16 mouse cellular contexts compared by ENCODE assay signal in the genomic region with DNA sequence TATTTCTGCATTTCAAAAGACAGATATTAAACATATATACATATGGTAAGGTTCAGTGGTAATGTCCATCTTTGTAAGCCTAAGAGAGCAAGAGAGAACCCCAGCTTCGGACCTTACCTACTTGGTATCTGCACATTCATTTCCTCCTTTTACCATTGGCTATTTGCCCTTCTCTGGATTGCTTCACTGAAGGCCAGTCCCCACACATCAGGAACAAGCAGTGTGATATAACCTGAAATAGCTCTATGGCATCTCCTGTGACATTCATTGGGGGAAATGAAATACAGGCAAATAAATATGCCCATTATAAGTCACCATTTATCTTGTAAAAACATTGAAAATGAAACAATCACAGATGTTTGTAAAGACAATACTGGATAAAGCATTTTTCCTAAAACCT. TPM values are rescaled to one million over a fixed set of nuclear protein-coding genes. Genes with fewer than 3 reads are reported as not detected.
A peak's percentile ranks its signal among the peaks of the same experiment; 100 is the strongest.
DNase-seq lines count a peak whose midpoint lies in the region; ATAC-seq and TF ChIP-seq lines count a peak whose summit lies in the region.
"Had no signal": no experiment of that assay in that cellular context is flagged by ENCODE, and none has a peak within 500 bp of the region (broad histone marks: within the 10 kb centered on the region; RNA-seq: fewer than 3 reads in every experiment).

No protein-coding gene starts in this region.

- no peak overlapping the region for H3K27ac ChIP-seq in cortical plate, adult 2 months (ENCODE audit: insufficient read depth, low read length)
- H3K27ac ChIP-seq in forebrain, embryonic 11.5 days (ENCODE audit: low read depth, low read length) = no peak overlapping the region
- peak overlapping the region; percentile 71 for H3K27ac ChIP-seq in hindbrain, embryonic 13.5 days
- H3K27ac ChIP-seq in midbrain, embryonic 15.5 days = peak overlapping the region; percentile 74
- H3K27ac ChIP-seq in limb, embryonic 10.5 days = no peak overlapping the region
- H3K27ac ChIP-seq: lung, embryonic 15.5 days had no signal

- no peak for ATAC-seq in forebrain, embryonic 11.5 days (replicated peaks; ENCODE audit: low FRiP score)
- no peak for ATAC-seq in hindbrain, embryonic 13.5 days (ENCODE audit: low FRiP score)
- ATAC-seq in midbrain, embryonic 15.5 days (replicated peaks) = no peak

- peak overlapping the region; percentile 73 for H3K4me3 ChIP-seq in cortical plate, adult 2 months (ENCODE audit: insufficient read depth, low read length)
- peak overlapping the region; percentile 86 for H3K4me3 ChIP-seq in forebrain, embryonic 11.5 days (ENCODE audit: low read depth, low read length)
- H3K4me3 ChIP-seq in hindbrain, embryonic 13.5 days = peak overlapping the region; percentile 48
- peak overlapping the region; percentile 47 for H3K4me3 ChIP-seq in midbrain, embryonic 15.5 days
- H3K4me3 ChIP-seq in limb, embryonic 10.5 days = no peak overlapping the region
- H3K4me3 ChIP-seq: lung, embryonic 15.5 days; megakaryocyte, embryonic 14.5 days had no signal

- no peak for TF ChIP-seq CTCF in cortical plate, adult 2 months (IDR thresholded peaks at IDR 0.05; ENCODE audit: extremely low read depth, insufficient read depth, low read length)

- 8% methylated on average over 1 of the region's 1 CpGs for WGBS in forebrain, embryonic 11.5 days
- WGBS in hindbrain, embryonic 13.5 days = 0% methylated on average over 1 of the region's 1 CpGs
- 0% methylated on average over 1 of the region's 1 CpGs for WGBS in midbrain, embryonic 15.5 days
- WGBS in limb, embryonic 10.5 days = 2% methylated on average over 1 of the region's 1 CpGs

- H3K36me3 ChIP-seq in forebrain, embryonic 11.5 days (ENCODE audit: control insufficient read depth, insufficient read depth, low read length) = no peaks in the 10 kb centered on the region
- H3K36me3 ChIP-seq in hindbrain, embryonic 13.5 days = no peaks in the 10 kb centered on the region
- no peaks in the 10 kb centered on the region for H3K36me3 ChIP-seq in midbrain, embryonic 15.5 days (replicated peaks)
- no peaks in the 10 kb centered on the region for H3K36me3 ChIP-seq in limb, embryonic 10.5 days
- H3K36me3 ChIP-seq: lung, embryonic 15.5 days had no signal

- TF ChIP-seq POLR2A in cortical plate, adult 2 months (IDR thresholded peaks at IDR 0.05; ENCODE audit: extremely low read depth, insufficient read depth, low read length) = no peak

- H3K4me2 ChIP-seq in forebrain, embryonic 11.5 days (ENCODE audit: low read depth, low read length, severe bottlenecking) = peak overlapping the region; percentile 58
- H3K4me2 ChIP-seq in hindbrain, embryonic 13.5 days = peak overlapping the region; percentile 72
- H3K4me2 ChIP-seq in midbrain, embryonic 15.5 days = peak overlapping the region; percentile 77
- H3K4me2 ChIP-seq: lung, embryonic 15.5 days had no signal

- peak overlapping the region; percentile 43 for H3K9ac ChIP-seq in forebrain, embryonic 11.5 days (ENCODE audit: low read length)
- H3K9ac ChIP-seq in hindbrain, embryonic 13.5 days = peak overlapping the region; percentile 77
- peak overlapping the region; percentile 55 for H3K9ac ChIP-seq in midbrain, embryonic 15.5 days
- H3K9ac ChIP-seq: lung, embryonic 15.5 days had no signal

- H3K27me3 ChIP-seq in forebrain, embryonic 11.5 days (ENCODE audit: control insufficient read depth, insufficient read depth, low read length) = peaks cover 5% of the 10 kb centered on the region; the same call in 1 of the 2 replicates
- no peaks in the 10 kb centered on the region for H3K27me3 ChIP-seq in hindbrain, embryonic 13.5 days
- H3K27me3 ChIP-seq in midbrain, embryonic 15.5 days (replicated peaks) = no peaks in the 10 kb centered on the region
- H3K27me3 ChIP-seq in limb, embryonic 10.5 days (ENCODE audit: low read depth, poor library complexity, severe bottlenecking) = peaks cover 100% of the 10 kb centered on the region

- H3K9me3 ChIP-seq in forebrain, embryonic 11.5 days (ENCODE audit: control insufficient read depth, low read length) = no peaks in the 10 kb centered on the region
- no peaks in the 10 kb centered on the region for H3K9me3 ChIP-seq in hindbrain, embryonic 13.5 days
- H3K9me3 ChIP-seq in midbrain, embryonic 15.5 days = no peaks in the 10 kb centered on the region
- H3K9me3 ChIP-seq in limb, embryonic 10.5 days (replicated peaks) = no peaks in the 10 kb centered on the region
- H3K9me3 ChIP-seq: lung, embryonic 15.5 days; megakaryocyte, embryonic 14.5 days had no signal

- no peaks in the 10 kb centered on the region; the same call in 1 of the 2 replicates for H3K4me1 ChIP-seq in cortical plate, adult 2 months (ENCODE audit: control insufficient read depth, insufficient read depth, low read length)
- peaks cover 6% of the 10 kb centered on the region; the same call in 1 of the 2 replicates for H3K4me1 ChIP-seq in forebrain, embryonic 11.5 days (replicated peaks; ENCODE audit: control insufficient read depth, insufficient read depth, low read length)
- H3K4me1 ChIP-seq in hindbrain, embryonic 13.5 days (replicated peaks) = peaks cover 27% of the 10 kb centered on the region
- peaks cover 24% of the 10 kb centered on the region for H3K4me1 ChIP-seq in midbrain, embryonic 15.5 days
- peaks cover 35% of the 10 kb centered on the region for H3K4me1 ChIP-seq in limb, embryonic 10.5 days

- no peak for DNase-seq in forebrain, embryonic 11.5 days (ENCODE audit: low spot score)
- no peak for DNase-seq in adrenal gland, postnatal 14 days
- no peak for DNase-seq in kidney, adult 11 months
- DNase-seq in limb, embryonic 10.5 days (ENCODE audit: low spot score) = no peak
- DNase-seq: adrenal gland, postnatal 36 days; cerebellum, postnatal 25 days; right cerebral cortex, postnatal 14 days had no signal

RNA-seq across cellular contexts. Expression of gene Pou3f2, which starts 3.6 kb away (rescaled TPM):
- polyA plus RNA-seq in cortical plate, adult 2 months (2012; rRNA removed) = 16.3 and 16.7 TPM in 2 replicates
- 26.6 and 31.8 TPM in 2 replicates for polyA plus RNA-seq in forebrain, embryonic 11.5 days (2014; fragmentation: Nextera tagmentation; extraction: Ambion mirVana)
- polyA plus RNA-seq in hindbrain, embryonic 13.5 days (2015; fragmentation: Nextera tagmentation; extraction: Ambion mirVana) = 34.5 and 42.6 TPM in 2 replicates
- 43.0 and 44.0 TPM in 2 replicates for polyA plus RNA-seq in midbrain, embryonic 15.5 days (2015; fragmentation: Nextera tagmentation; extraction: Ambion mirVana)
- 0.07 and 0.08 TPM in 2 replicates for total RNA-seq in adrenal gland, postnatal 14 days (2021)
- 0.13 and 0.15 TPM in 2 replicates for polyA plus RNA-seq in limb, embryonic 10.5 days (2016; fragmentation: Nextera tagmentation; extraction: Ambion mirVana)
- total RNA-seq: hematopoietic stem cell, adult 5-6 weeks; liver, adult 2 months; MEL had no signal
- polyA plus RNA-seq: kidney, embryonic 14.5 days; liver, adult 2 months had no signal

Comparison
In these comparisons a context has a peak if more than half of its experiments do, and no peak if none do; other contexts are left out.
1. H3K27ac ChIP-seq: peak in hindbrain, embryonic 13.5 days (single experiment) and midbrain, embryonic 15.5 days (single experiment); none in cortical plate, adult 2 months (single experiment), forebrain, embryonic 11.5 days (single experiment) and limb, embryonic 10.5 days (single experiment).
2. RNA of gene Pou3f2, which starts 3.6 kb away (polyA plus RNA-seq): 43.0 to 44.0 TPM in midbrain, embryonic 15.5 days, 34.5 to 42.6 TPM in hindbrain, embryonic 13.5 days, 26.6 to 31.8 TPM in forebrain, embryonic 11.5 days and 16.3 to 16.7 TPM in cortical plate, adult 2 months; 0.13 to 0.15 TPM in limb, embryonic 10.5 days; every median in the first group is over 10 times any median in the second.
3. Peak in every context shown above with its lines, with median percentiles within 50 percentile points of each other: H3K4me2 ChIP-seq and H3K9ac ChIP-seq.